Mouse (Mus musculus) right cerebral cortex, postnatal 4 days (tissue): ENCODE measurements around the gene Ivd.

Source experiments
- DNase-seq: peaks from one replicate; pipeline ENCODE4 v3.0.0-alpha.2; 2022

Ivd gene

DNA sequence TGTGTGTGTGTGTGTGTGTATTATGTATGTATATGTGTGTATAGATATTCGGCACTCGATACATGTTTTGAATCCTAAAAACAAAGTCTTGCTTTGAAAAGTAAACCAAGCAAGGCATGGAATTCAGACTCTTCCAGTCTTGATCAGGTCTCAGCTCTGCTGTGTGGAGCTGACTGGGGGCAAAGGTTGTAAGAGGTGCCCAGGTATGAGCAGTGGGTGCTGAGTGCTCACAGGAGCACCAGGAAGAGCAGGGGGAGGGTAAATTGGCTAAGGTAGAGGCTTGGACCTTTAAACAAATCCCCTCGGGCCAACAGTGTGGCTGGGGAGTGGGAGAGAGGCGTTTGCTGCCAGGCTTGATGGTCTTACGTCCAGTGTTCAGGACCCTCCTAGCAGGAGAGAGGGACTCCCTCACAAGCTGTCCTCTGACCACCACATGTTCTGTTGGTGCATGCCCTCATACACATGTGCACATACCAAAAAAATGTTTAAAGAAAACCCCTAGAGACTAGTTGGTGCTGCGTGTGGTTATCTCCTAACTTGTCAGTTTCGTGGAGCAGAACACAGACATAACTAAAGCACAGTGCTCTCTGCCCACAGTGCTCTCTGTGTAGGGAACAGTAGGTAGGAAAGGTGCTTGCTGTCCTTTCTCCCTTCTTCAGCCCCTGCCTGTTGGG, 49.0 kb downstream of the Ivd start:
- no peak for DNase-seq

- DNase-seq: no peak
These were observed 51.0 kb downstream of the Ivd start for GRCm38 (mm10) chr2:118912706-118913105.

DNA sequence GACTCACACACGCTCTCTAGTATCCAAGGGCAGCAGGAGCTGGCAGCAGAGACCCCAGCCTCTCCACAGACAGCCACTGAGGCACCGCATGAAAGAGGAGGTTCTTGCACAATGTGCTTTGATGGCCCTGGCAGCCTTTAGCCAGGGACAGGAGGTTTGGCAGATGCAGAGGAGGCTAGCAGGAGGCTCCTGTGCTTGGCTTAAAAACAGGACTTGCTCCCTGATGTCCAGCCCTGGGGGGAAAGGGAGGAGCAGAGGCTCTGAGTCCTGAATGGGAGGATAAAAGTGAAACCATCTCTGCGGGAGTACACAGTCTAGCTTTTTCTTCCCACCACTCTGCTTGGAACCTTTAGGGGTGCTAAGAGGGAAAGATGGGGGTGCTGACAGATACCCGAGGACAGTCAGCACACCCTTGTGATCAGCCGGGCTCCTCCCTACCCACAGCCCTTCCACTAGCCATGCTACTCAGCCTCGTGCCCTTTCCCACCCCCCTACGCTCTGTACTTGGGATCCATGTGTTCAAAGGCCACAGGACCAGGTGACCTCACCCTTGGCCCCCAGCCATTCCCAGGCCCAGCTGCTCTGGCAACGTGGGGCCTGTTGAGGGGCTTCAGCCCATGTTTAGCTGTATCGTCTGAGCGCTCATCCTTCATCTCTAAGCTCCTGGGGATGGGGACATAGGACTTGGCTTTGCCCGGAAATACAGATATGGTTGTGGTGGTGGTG, 52.0 kb downstream of the Ivd start:
- no peak for DNase-seq

GRCm38 (mm10) chr2:118914685-118915084, 52.9 kb downstream of the Ivd start:
- DNase-seq: no peak

- no peak for DNase-seq
These were observed 54.7 kb downstream of the Ivd start for GRCm38 (mm10) chr2:118916436-118916835.

DNA sequence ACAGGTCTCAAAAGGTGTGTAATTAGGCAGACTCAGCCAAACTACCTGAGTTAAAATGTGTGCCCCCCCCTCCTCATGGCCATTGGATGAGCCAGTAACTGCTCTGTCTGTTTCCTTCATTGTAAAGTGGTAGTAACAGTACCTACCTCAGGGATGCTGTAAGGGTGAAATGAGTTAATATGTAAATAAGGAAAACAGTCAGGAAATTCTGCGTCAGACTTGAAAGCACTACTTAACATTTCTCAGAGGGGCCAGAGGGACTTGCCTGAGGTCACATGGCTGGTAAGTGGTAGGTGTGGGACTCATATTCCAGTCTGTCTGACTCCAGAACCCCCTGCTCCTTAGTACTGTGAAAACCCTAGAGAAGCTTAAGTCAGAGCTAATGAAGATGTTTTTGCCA, 56.8 kb downstream of the Ivd start:
- DNase-seq: no peak

GRCm38 (mm10) chr2:118920428-118920827, 58.7 kb downstream of the Ivd start:
- DNase-seq: no peak

DNA sequence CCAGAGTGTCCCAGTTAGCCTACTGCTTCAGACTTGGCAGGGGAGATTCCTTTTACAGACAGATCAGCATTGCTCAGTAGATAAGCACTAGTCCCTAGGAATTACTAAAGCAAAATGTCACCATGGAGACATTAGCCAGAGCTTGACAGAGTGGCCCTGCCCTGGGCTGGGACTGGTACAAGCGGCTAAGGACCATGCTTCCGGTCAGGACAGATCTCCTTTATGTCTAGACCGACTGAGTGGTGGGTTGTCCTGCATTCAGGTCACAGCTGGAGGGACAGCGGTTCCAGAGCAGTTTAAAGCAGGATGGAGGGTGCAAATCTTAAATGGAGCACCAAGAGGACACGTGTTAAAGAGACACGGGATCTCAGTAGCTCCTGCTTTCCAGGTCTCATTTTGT, 64.2 kb downstream of the Ivd start:
- no peak for DNase-seq

DNA sequence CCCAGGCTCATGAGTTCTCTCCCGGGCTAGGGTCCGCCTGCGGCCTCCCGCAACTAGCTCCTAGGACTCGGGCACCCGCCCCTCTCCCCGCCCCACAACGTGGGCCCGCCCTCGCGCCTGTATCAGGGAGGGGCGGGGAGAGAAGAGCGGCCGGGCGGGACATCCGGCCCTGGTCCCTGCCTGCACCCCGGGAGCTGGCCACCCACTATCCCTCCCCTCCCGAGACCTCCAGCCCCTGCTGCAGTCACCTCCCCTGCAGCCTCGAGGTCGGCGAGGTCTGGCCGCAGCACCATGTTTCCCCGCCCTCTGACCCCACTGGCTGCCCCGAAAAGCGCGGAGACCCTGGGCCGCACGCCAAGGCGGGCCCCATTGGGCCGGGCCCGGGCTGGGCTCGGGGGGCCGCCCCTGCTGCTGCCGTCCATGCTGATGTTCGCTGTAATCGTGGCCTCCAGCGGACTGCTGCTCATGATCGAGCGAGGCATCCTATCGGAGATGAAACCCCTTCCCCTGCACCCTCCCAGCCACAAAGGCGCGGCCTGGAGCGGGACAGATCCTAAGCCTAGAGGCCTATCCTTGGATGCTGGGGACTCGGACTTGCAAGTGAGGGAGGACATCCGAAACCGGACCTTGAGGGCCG, 64.7 kb downstream of the Ivd start, which contains the start of gene Chst14:
Gene Chst14 (plus strand): TSS at position 136 of the 637 bp plus-strand sequence.
- peak; percentile 54 for DNase-seq

GRCm38 (mm10) chr2:118926998-118927739, 65.4 kb downstream of the Ivd start:
- no peak for DNase-seq
